Mouse (Mus musculus): ENCODE measurements at regions not wholly inside any gene's neighbourhood (a gene's known extent, or its start where the extent isn't known, plus 50 kb on each side); places are given as distances from the start of the nearest gene placed in this dataset.

DNA sequence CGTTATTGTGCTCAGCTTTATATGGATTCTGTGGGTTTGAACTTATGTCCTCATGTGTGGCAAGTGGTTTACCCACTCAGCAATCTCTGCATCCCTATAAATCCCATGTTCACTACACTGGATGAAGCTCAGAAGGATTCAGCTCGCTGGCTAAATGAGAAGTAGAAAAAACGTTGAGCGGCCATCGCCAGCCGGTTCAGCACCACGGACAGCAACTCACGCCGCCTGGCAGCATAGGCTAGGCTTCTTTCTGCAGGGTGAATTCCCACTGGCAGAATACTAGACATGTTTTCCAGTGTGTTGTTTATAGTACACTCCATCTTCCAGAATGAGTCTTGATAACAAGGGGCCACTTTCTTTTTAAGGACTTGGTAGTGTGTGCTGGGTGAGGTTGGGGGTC lies 322.9 kb upstream of the 4931429L15Rik start:
- Histone ChIP-seq H3K27me3 (ENCODE audit: insufficient read depth, low read length) (no peaks in the 10 kb centered on the region), H3K9ac (replicated peaks) (no peak overlapping the region), H3K4me1 (ENCODE audit: insufficient read depth) (no peaks in the 10 kb centered on the region), H3K36me3 (replicated peaks; ENCODE audit: insufficient read depth, low read length) (no peaks in the 10 kb centered on the region), H3K9me3 (ENCODE audit: low read length) (no peaks in the 10 kb centered on the region), H3K4me2 (ENCODE audit: low read depth, low read length) (no peak overlapping the region), H3K27ac (ENCODE audit: low read depth) (no peak overlapping the region), H3K4me3 (ENCODE audit: low read depth, low read length) (no peak overlapping the region)
- ATAC-seq: no peak
- WGBS (ENCODE audit: insufficient replicate concordance): 4% methylated on average over 9 of the region's 9 CpGs
- peak; percentile 52 for DNase-seq
- TF ChIP-seq CTCF (IDR thresholded peaks at IDR 0.05; ENCODE audit: low read depth) (no peak), EP300 (IDR thresholded peaks at IDR 0.05; ENCODE audit: low read depth) (no peak)

DNA sequence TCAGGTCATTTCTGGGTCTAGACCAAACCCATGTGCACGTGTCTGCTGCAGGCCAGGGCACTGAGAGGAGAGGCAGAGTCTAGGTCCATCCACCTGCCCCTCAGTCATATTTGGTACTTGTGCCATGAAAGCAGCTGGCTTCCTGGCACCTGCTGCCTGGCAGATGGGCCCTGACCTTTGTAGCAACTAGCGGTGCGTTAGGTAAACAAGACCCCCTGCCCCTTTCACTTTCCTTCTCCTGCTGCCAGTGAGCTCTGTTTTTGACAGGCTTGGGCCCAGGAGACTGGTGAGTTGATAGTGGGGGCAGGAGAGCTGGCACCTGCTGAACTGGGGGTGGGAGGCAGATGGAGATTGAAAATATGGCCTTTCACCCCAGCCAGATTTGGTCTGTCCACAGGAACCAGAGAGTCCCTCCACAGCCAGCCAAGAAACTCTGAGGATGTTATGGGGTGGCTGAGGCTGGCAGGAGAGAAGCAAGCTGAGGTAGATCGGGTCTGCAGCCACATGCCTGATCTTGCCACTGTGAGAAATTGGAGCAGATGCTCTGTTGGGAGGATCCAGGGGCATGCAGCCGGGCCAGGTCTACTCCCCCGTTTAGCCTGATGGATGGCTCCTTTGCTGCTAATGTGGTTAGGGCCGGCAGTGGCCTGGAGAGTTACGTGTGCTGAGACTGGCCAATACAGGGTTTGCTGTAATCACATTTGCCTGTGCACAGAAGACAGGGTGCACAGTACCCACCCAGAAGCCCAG lies 316.6 kb upstream of the 4931429L15Rik start:
- H3K36me3 ChIP-seq (replicated peaks; ENCODE audit: insufficient read depth, low read length): no peaks in the 10 kb centered on the region
- WGBS (ENCODE audit: insufficient replicate concordance): 78% methylated on average over 8 of the region's 8 CpGs
- no peak for ATAC-seq
- no peak overlapping the region for H3K9ac ChIP-seq (replicated peaks)
- no peak for DNase-seq
- TF ChIP-seq EP300 (IDR thresholded peaks at IDR 0.05; ENCODE audit: low read depth) (no peak), CTCF (IDR thresholded peaks at IDR 0.05; ENCODE audit: low read depth) (no peak)
- H3K4me2 ChIP-seq (ENCODE audit: low read depth, low read length): no peak overlapping the region
- H3K4me3 ChIP-seq (ENCODE audit: low read depth, low read length): no peak overlapping the region
- no peaks in the 10 kb centered on the region for H3K27me3 ChIP-seq (ENCODE audit: insufficient read depth, low read length)
- no peak overlapping the region for H3K27ac ChIP-seq (ENCODE audit: low read depth)
- H3K9me3 ChIP-seq (ENCODE audit: low read length): no peaks in the 10 kb centered on the region
- no peaks in the 10 kb centered on the region for H3K4me1 ChIP-seq (ENCODE audit: insufficient read depth)

DNA sequence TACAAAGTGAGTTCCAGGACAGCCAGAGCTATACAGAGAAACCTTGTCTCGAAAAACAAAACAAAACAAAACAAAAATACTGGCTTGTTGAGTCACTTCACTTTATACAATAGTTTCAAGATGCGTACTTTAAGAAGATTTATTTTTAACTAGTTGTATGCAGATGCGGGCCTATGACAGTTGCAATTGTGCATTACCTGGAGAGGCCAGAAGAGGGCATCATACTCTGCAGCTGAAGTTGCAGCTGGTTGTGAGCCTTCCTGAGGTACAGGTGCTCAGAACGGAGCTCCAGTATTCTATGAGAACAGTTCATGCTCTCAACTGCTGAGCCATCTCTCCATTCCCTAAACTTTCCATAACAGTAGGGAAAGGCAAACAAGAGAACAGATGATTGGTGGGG lies 314.2 kb upstream of the 4931429L15Rik start:
- peak; percentile 34; the same call in 1 of the 2 replicates for TF ChIP-seq CTCF (IDR thresholded peaks at IDR 0.05; ENCODE audit: low read depth)
- no peak for TF ChIP-seq EP300 (IDR thresholded peaks at IDR 0.05; ENCODE audit: low read depth)
- no peak overlapping the region for H3K9ac ChIP-seq (replicated peaks)
- no peaks in the 10 kb centered on the region for H3K36me3 ChIP-seq (replicated peaks; ENCODE audit: insufficient read depth, low read length)
- H3K4me3 ChIP-seq (ENCODE audit: low read depth, low read length): no peak overlapping the region
- H3K27me3 ChIP-seq (ENCODE audit: insufficient read depth, low read length): no peaks in the 10 kb centered on the region
- H3K4me2 ChIP-seq (ENCODE audit: low read depth, low read length): no peak overlapping the region
- no peak overlapping the region for H3K27ac ChIP-seq (ENCODE audit: low read depth)
- 69% methylated on average over 4 of the region's 4 CpGs for WGBS (ENCODE audit: insufficient replicate concordance)
- H3K4me1 ChIP-seq (ENCODE audit: insufficient read depth): no peaks in the 10 kb centered on the region
- no peaks in the 10 kb centered on the region for H3K9me3 ChIP-seq (ENCODE audit: low read length)
- ATAC-seq (no peak), DNase-seq (no peak)

DNA sequence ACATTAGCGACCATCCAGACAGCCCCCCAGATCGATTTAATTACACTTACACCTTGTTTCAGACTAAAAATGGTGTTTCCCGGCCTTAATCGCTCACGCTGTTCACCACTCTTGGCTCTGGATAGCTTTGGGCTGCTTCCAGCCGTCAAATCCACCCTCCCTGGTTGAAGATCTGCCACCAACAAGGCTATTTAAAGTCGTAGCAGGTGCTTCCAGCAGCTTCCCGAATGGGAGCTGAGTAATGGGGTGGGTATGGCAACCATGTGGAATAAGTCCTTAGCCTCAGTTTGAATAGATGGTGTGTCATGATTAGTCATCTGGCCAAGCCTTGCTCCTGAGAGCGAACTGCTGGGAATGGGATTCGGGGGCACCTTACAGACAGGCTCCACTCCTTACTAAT lies 312.8 kb upstream of the 4931429L15Rik start:
- Histone ChIP-seq H3K4me1 (ENCODE audit: insufficient read depth) (no peaks in the 10 kb centered on the region), H3K4me2 (ENCODE audit: low read depth, low read length) (no peak overlapping the region), H3K9ac (replicated peaks) (no peak overlapping the region), H3K27me3 (ENCODE audit: insufficient read depth, low read length) (no peaks in the 10 kb centered on the region), H3K9me3 (ENCODE audit: low read length) (no peaks in the 10 kb centered on the region), H3K27ac (ENCODE audit: low read depth) (no peak overlapping the region), H3K4me3 (ENCODE audit: low read depth, low read length) (no peak overlapping the region), H3K36me3 (replicated peaks; ENCODE audit: insufficient read depth, low read length) (no peaks in the 10 kb centered on the region)
- ATAC-seq: no peak
- TF ChIP-seq CTCF (IDR thresholded peaks at IDR 0.05; ENCODE audit: low read depth) (no peak), EP300 (IDR thresholded peaks at IDR 0.05; ENCODE audit: low read depth) (no peak)
- WGBS (ENCODE audit: insufficient replicate concordance): 69% methylated on average over 10 of the region's 10 CpGs
- DNase-seq: no peak

DNA sequence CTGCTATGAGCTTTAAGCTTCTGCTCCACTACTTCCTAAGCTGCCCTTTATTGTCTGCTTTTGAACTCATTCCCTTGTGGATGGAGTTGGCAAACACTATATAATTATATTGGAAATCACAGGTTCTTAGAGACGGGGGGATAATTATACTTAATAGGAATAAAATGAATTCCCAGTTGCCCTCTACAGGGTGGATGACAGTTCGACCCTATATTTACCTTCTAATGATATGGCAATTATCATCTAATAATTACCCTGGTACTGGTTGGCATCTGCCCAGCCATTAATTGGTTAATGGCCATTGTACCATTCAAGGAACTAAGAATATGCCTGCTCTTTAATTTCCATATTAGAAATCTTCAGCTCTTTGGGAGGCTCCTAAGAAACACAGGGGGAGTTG lies 302.5 kb upstream of the 4931429L15Rik start:
- TF ChIP-seq CTCF (IDR thresholded peaks at IDR 0.05; ENCODE audit: low read depth) (no peak), EP300 (IDR thresholded peaks at IDR 0.05; ENCODE audit: low read depth) (no peak)
- Histone ChIP-seq H3K9me3 (ENCODE audit: low read length) (no peaks in the 10 kb centered on the region), H3K36me3 (replicated peaks; ENCODE audit: insufficient read depth, low read length) (no peaks in the 10 kb centered on the region), H3K4me2 (ENCODE audit: low read depth, low read length) (no peak overlapping the region), H3K4me1 (ENCODE audit: insufficient read depth) (no peaks in the 10 kb centered on the region), H3K9ac (replicated peaks) (no peak overlapping the region), H3K27ac (ENCODE audit: low read depth) (no peak overlapping the region), H3K4me3 (ENCODE audit: low read depth, low read length) (no peak overlapping the region), H3K27me3 (ENCODE audit: insufficient read depth, low read length) (no peaks in the 10 kb centered on the region)
- ATAC-seq: no peak
- 66% methylated on average over 2 of the region's 2 CpGs for WGBS (ENCODE audit: insufficient replicate concordance)
- no peak for DNase-seq

DNA sequence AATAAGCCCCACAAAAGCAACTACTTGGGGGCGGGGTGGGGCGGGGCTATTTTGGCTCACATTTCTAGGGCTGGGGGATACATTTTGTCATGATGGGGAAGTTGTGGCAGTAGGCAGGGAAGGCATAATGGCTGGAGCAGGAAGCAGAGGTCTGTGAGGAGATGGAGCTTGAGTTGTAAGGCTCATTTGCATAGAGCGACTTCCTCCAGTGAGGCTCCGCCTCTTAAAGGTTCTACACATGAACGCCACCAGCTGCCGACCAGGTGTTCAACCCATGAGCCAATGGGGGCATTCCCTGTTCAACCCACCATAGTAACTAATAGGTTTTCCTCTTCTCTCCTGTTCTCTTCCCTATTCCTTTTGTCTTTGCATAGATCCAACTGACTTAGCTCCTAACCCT lies 302.1 kb upstream of the 4931429L15Rik start:
- no peaks in the 10 kb centered on the region for H3K9me3 ChIP-seq (ENCODE audit: low read length)
- ATAC-seq (no peak), DNase-seq (no peak)
- no peaks in the 10 kb centered on the region for H3K36me3 ChIP-seq (replicated peaks; ENCODE audit: insufficient read depth, low read length)
- no peak overlapping the region for H3K4me2 ChIP-seq (ENCODE audit: low read depth, low read length)
- H3K27ac ChIP-seq (ENCODE audit: low read depth): no peak overlapping the region
- WGBS (ENCODE audit: insufficient replicate concordance): 83% methylated on average over 6 of the region's 6 CpGs
- H3K4me3 ChIP-seq (ENCODE audit: low read depth, low read length): no peak overlapping the region
- H3K4me1 ChIP-seq (ENCODE audit: insufficient read depth): no peaks in the 10 kb centered on the region
- TF ChIP-seq EP300 (IDR thresholded peaks at IDR 0.05; ENCODE audit: low read depth) (no peak), CTCF (IDR thresholded peaks at IDR 0.05; ENCODE audit: low read depth) (no peak)
- no peaks in the 10 kb centered on the region for H3K27me3 ChIP-seq (ENCODE audit: insufficient read depth, low read length)
- no peak overlapping the region for H3K9ac ChIP-seq (replicated peaks)

All from liver, postnatal 0 days (tissue).